Mouse (Mus musculus) bone marrow, adult 2 months (tissue): ENCODE measurements around the gene Snn.

Source experiments
- CTCF ChIP-seq: fragments of 200-500 bp; IDR thresholded peaks from 2 replicates; pipeline ENCODE4 v1.5.1; 2011; ENCODE audit warnings: low read length, control low read depth; ENCODE audit not compliant: control insufficient read depth, insufficient read depth
- POLR2A ChIP-seq: fragments of 200-500 bp; IDR thresholded peaks from 2 replicates; pipeline ENCODE4 v1.6.1; 2011; ENCODE audit warnings: low read depth, mild to moderate bottlenecking, control low read depth, low read length, borderline replicate concordance; ENCODE audit not compliant: control insufficient read depth

DNA sequence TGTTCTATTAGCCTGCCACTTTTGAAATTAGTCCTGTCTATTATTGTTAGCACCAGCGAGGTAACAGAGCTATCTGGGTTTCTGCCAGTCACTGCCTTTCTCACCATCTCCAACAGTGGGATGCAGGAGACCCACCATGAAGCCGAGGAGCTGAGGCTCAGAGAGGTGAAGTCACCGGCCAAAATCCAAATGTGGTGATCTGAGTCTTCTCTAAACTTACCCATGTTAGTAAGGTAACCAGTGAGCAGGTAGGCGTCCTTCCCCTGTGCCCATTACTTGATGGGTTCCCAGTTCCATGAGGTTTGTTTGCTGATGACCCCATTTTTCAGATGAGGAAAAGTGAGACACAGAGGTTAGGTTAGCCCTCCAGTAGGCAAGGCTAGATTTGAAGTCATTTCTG lies 3.6 kb downstream of the Snn start:
- TF ChIP-seq POLR2A = no peak
- no peak for TF ChIP-seq CTCF
